Mouse (Mus musculus) layer of hippocampus, adult 6 months (tissue): ENCODE data around the gene Cinp. TPM values are rescaled to one million over a fixed set of nuclear protein-coding genes. Genes with fewer than 3 reads are reported as not detected.

Experiments used
- long read RNA-seq, 2 experiments: library from polyadenylated mRNA; unstranded; transcript quantifications; one replicate each; pipeline ENCODE4 v2.0.0; 2019 to 2020
- polyA plus RNA-seq: library from polyadenylated mRNA; unstranded; fragments of <200 nt; fragmentation: Nextera tagmentation; gene quantifications from 2 replicates; pipeline ENCODE4 v1.2.3, GENCODE M21; 2021

Gene Cinp
- polyA plus RNA-seq: 63.0 and 65.4 TPM in 2 replicates
- long read RNA-seq, experiment 1, transcript Cinp-201 (5 exons, 2,029 nt): major isoform, 65 of 85 reads
- long read RNA-seq, experiment 1, transcript Cinp-209 (5 exons, 723 nt): minor isoform, 5 of 85 reads
- long read RNA-seq, experiment 1, partial matches to known transcripts: 3 of 85 reads
- long read RNA-seq, experiment 1, other reads (novel, unspliced or antisense): 7 of 85 reads
- long read RNA-seq, experiment 2, transcript Cinp-204 (4 exons, 536 nt): minor isoform, 6 of 118 reads
- long read RNA-seq, experiment 2, transcript Cinp-203 (3 exons, 1,356 nt): minor isoform, 10 of 118 reads
- long read RNA-seq, experiment 2, transcript Cinp-201 (5 exons, 2,029 nt): major isoform, 90 of 118 reads
- long read RNA-seq, experiment 2, partial matches to known transcripts: 4 of 118 reads
- long read RNA-seq, experiment 2, other reads (novel, unspliced or antisense): 8 of 118 reads

GRCm38 (mm10) chr12:110889036-110890020 is at the start of gene Cinp, which contains the start of gene Tecpr2:
TSS of gene Cinp (minus strand) at chr12:110889145.
TSS of gene Tecpr2 (plus strand) at chr12:110889264.

GRCm38 (mm10) chr12:110850010-110850928 is 38.7 kb downstream of the Cinp start, which contains the start of gene Zfp839:
TSS of gene Zfp839 (plus strand) at chr12:110850253.

GRCm38 (mm10) chr12:110840348-110841198 is 48.4 kb downstream of the Cinp start, which contains the start of gene Mok:
TSS of gene Mok (minus strand) at chr12:110840939.

Other genes with a start within 250 kb of the Cinp start
- not detected in 2 replicates for gene 1700001K19Rik, start 206.5 kb downstream of the Cinp start, polyA plus RNA-seq
- 764 and 832 TPM in 2 replicates for gene Hsp90aa1, start 186.4 kb downstream of the Cinp start, polyA plus RNA-seq
- 13.3 and 15.2 TPM in 2 replicates for gene Wdr20, start 151.2 kb downstream of the Cinp start, polyA plus RNA-seq
- gene Mok, start 48.2 kb downstream of the Cinp start, polyA plus RNA-seq: 4.6 and 5.0 TPM in 2 replicates
- gene Zfp839, start 38.9 kb downstream of the Cinp start, polyA plus RNA-seq: 1.0 and 1.4 TPM in 2 replicates
- 6.4 and 7.0 TPM in 2 replicates for gene Tecpr2, start 119 bp upstream of the Cinp start, polyA plus RNA-seq
- gene Ankrd9, start 89.9 kb upstream of the Cinp start, polyA plus RNA-seq: 26.3 and 28.0 TPM in 2 replicates
- 1.7 and 2.0 TPM in 2 replicates for gene Rcor1, start 150.2 kb upstream of the Cinp start, polyA plus RNA-seq